Mouse (Mus musculus): Measurements from ENCODE around the gene Prr22. TPM values are rescaled to one million over a fixed set of nuclear protein-coding genes. Genes with fewer than 3 reads are reported as not detected.

Prr22 gene
- polyA plus RNA-seq, 2 experiments from 2014 or later, result 0.33 to 0.74 TPM

DNA sequence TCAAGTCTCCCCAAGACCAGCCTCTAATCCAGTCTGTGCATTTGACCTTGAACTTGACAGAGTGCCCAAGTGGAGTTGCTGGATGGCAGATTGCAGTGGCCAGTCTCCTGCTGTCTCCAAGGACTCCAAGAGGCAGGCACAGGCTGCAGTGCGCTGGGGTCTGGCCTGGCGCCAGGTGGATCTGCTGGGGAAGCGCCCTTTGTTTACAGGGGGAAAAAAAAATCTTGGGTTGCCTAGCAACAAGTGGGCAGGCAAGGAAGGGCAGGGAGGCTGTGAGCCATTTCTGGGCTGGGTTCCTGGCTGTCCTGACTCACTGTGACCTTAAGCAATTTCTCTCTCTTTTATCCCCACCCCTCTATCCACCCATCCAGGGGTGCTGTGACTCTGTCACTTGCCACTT, 40.2 kb downstream of the Prr22 start:
- ATAC-seq, result no peak

- ATAC-seq, result no peak
Observed at GRCm38 (mm10) chr17:56814316-56815056, 44.4 kb downstream of the Prr22 start.

DNA sequence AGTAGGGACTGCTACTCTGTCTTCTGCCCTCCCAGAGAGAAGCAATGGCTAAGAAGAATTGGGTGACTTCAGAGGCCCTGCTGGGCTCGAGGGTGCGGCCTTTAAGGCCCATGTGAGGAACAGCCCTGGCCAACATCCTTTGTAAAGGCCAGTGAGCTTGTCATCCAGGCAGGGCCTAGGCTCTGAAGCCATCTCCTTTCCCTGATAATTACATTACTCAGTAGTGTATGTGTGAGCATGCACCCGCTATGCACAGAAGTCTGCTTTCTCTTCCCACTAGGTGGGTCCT, 45.0 kb downstream of the Prr22 start:
- ATAC-seq, result no peak

DNA sequence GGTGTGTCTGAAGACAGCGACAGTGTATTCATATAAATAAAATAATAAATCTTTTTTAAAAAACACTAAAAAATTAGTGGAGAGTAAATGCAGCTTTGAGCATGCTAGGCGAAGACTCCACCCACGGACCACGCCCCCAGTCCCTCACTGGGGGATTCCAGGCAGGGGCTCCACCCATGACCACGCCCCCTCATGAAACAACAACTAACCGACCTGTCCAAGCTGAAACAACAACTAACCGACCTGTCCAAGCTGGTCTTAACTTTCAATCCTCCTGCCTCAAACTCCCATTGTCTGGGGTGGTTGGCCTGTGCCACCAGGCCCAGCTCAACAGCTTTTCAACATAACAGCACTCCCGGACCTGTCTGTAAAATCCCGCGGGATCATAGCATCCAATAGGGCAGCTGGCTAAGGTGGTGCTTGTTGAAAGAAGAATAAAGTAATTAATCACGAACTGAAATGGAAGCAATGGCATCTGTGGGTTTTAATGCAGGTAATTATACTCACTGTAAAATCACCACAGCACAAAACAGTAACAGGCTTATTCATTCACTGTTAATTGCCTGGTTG, 48.1 kb downstream of the Prr22 start:
- ATAC-seq, result no peak

DNA sequence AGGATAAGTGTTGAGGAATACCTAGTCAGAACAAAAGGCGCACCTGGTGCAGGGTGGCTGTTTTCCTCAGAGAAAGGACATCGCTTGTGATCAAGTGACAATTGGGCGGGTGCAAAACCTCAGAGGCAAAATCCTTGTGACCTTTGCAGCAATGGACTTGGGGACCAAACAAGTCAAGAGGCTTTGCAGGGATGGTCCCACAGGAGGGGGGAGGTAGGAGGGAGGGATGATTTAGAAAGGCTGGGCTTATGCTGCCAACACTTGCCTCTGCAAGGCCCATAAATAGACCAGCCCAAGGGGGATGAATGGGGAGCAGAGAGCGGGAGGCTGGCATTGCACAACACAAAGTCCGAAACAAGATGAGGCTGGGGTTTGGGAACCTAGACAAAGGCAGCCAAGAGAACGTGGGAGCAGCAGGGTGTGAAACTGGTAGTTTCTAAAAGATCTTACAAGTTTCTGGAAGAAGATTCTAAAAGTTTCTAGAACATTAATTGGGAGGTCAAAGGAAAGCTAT, 49.0 kb downstream of the Prr22 start:
- no peak for ATAC-seq

DNA sequence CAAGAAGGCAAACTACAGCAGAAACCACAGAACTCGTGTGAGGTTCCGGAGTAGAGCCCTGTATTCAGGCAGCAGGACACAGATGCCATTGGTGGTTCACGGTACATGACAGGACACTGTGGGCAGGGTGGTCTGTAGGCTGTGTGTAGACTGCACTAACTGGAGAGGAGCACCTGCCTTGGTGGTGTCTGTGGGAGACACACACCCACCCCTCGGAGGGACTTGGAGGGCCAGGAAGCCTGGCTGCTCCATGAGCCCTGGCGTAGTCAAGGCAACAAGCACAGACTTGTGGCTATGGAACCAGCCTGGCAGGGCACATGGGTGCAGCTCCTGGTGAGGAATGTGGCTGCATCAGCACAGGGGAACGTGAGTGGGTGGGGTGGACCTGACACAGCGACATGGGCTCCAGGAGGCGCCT, 49.7 kb downstream of the Prr22 start:
- ATAC-seq, result peak; percentile 93

Other genes starting within 250 kb of the Prr22 start
- 1 to 10 TPM; 1.4 to 2.4 TPM for gene Gm20219, start 215.9 kb upstream of the Prr22 start, polyA plus RNA-seq (2017; shearing (Covaris generic))
- 10 to 100 TPM; 39.6 to 40.2 TPM for gene Safb2, start 185.7 kb upstream of the Prr22 start, polyA plus RNA-seq (2017; shearing (Covaris generic))
- gene Safb, start 185.4 kb upstream of the Prr22 start, polyA plus RNA-seq (2017; shearing (Covaris generic)), result 10 to 100 TPM; 34.0 to 45.4 TPM
- gene 2410015M20Rik, start 160.5 kb upstream of the Prr22 start, polyA plus RNA-seq (2017; shearing (Covaris generic)), result 100 to 1,000 TPM; 272 to 317 TPM
- 1,000 to 10,000 TPM; 4,432 to 4,869 TPM for gene Rpl36, start 156.8 kb upstream of the Prr22 start, polyA plus RNA-seq (2017; shearing (Covaris generic))
- gene Lonp1, start 143.4 kb upstream of the Prr22 start, polyA plus RNA-seq (2017; shearing (Covaris generic)), result 1 to 10 TPM; 7.0 to 8.0 TPM
- 1 to 10 TPM in 1 of 2 experiments, under 1 TPM in 1; 0.87 to 1.0 TPM for gene Catsperd, start 142.1 kb upstream of the Prr22 start, polyA plus RNA-seq (2017; shearing (Covaris generic))
- gene Ranbp3, start 97.0 kb upstream of the Prr22 start, polyA plus RNA-seq (2017; shearing (Covaris generic)), result 10 to 100 TPM; 40.5 to 56.7 TPM
- 100 to 1,000 TPM; 272 to 279 TPM for gene Ndufa11, start 52.5 kb upstream of the Prr22 start, polyA plus RNA-seq (2017; shearing (Covaris generic))
- gene Vmac, start 52.2 kb upstream of the Prr22 start, polyA plus RNA-seq (2017; shearing (Covaris generic)), result 1 to 10 TPM; 6.0 TPM
- not detected for gene Nrtn, start 12.7 kb upstream of the Prr22 start, polyA plus RNA-seq (2017; shearing (Covaris generic))
- 10 to 100 TPM; 24.3 to 32.7 TPM for gene Dus3l, start 5.5 kb upstream of the Prr22 start, polyA plus RNA-seq (2017; shearing (Covaris generic))
- gene Rfx2, start 60.8 kb downstream of the Prr22 start, polyA plus RNA-seq (2017; shearing (Covaris generic)), result 1 to 10 TPM; 1.4 to 1.9 TPM
- under 1 TPM in 1 of 2 experiments, not detected in 1; 0.21 TPM for gene Acsbg2, start 104.2 kb downstream of the Prr22 start, polyA plus RNA-seq (2017; shearing (Covaris generic))
- gene 1700061G19Rik, start 105.2 kb downstream of the Prr22 start, polyA plus RNA-seq (2017; shearing (Covaris generic)), result under 1 TPM; 0.28 to 0.37 TPM
- gene Mllt1, start 165.2 kb downstream of the Prr22 start, polyA plus RNA-seq (2017; shearing (Covaris generic)), result 1 to 10 TPM; 4.6 to 6.4 TPM
- gene Acer1, start 211.9 kb downstream of the Prr22 start, polyA plus RNA-seq (2017; shearing (Covaris generic)), result not detected
- gene Clpp, start 220.1 kb downstream of the Prr22 start, polyA plus RNA-seq (2017; shearing (Covaris generic)), result 10 to 100 TPM; 79.3 to 85.4 TPM
- 10 to 100 TPM; 22.6 to 26.9 TPM for gene Alkbh7, start 227.1 kb downstream of the Prr22 start, polyA plus RNA-seq (2017; shearing (Covaris generic))
- gene Pspn, start 229.8 kb downstream of the Prr22 start, polyA plus RNA-seq (2017; shearing (Covaris generic)), result not detected
- 10 to 100 TPM; 63.3 to 89.3 TPM for gene Gtf2f1, start 241.0 kb downstream of the Prr22 start, polyA plus RNA-seq (2017; shearing (Covaris generic))
- under 1 TPM in 1 of 2 experiments, not detected in 1; 0.57 TPM for gene Gm17949, start 241.2 kb downstream of the Prr22 start, polyA plus RNA-seq (2017; shearing (Covaris generic))

Data from activated CD4-positive, CD25-positive, alpha-beta regulatory T cell, adult 4 months (primary cell).